Mouse (Mus musculus): ENCODE data around the gene Tmed6. TPM values are rescaled to one million over a fixed set of nuclear protein-coding genes. Genes with fewer than 3 reads are reported as not detected.
A peak's percentile ranks its signal among the peaks of the same experiment; 100 is the strongest.
"Not testable (repeated sequence)": the region's sequence is repeated elsewhere in the genome, so short reads cannot be mapped to it uniquely, and the experiment has no call there.

The Tmed6 gene
- total RNA-seq, 2 experiments from 2014 or later, result not detected

- peak; percentile 19 to 21 for DNase-seq
- intact Hi-C loops (cut with DNase I), result no loop called here
Observed at GRCm38 (mm10) chr8:107076239-107076888, 10.9 kb upstream of the Tmed6 start.

- intact Hi-C loops (cut with DNase I), result no loop called here
- DNase-seq, result no peak
Observed at GRCm38 (mm10) chr8:107074128-107074527, 8.7 kb upstream of the Tmed6 start.

GRCm38 (mm10) chr8:107073706-107074105 lies 8.3 kb upstream of the Tmed6 start:
- intact Hi-C loops (cut with DNase I), result no loop called here
- no peak for DNase-seq

- no peak for DNase-seq
- intact Hi-C loops (cut with DNase I), result no loop called here
Observed at GRCm38 (mm10) chr8:107062613-107063012, 2.8 kb downstream of the Tmed6 start.

- no peak for DNase-seq
- intact Hi-C loops (cut with DNase I), result no loop called here
Observed at GRCm38 (mm10) chr8:107056973-107057369, 8.5 kb downstream of the Tmed6 start.

DNA sequence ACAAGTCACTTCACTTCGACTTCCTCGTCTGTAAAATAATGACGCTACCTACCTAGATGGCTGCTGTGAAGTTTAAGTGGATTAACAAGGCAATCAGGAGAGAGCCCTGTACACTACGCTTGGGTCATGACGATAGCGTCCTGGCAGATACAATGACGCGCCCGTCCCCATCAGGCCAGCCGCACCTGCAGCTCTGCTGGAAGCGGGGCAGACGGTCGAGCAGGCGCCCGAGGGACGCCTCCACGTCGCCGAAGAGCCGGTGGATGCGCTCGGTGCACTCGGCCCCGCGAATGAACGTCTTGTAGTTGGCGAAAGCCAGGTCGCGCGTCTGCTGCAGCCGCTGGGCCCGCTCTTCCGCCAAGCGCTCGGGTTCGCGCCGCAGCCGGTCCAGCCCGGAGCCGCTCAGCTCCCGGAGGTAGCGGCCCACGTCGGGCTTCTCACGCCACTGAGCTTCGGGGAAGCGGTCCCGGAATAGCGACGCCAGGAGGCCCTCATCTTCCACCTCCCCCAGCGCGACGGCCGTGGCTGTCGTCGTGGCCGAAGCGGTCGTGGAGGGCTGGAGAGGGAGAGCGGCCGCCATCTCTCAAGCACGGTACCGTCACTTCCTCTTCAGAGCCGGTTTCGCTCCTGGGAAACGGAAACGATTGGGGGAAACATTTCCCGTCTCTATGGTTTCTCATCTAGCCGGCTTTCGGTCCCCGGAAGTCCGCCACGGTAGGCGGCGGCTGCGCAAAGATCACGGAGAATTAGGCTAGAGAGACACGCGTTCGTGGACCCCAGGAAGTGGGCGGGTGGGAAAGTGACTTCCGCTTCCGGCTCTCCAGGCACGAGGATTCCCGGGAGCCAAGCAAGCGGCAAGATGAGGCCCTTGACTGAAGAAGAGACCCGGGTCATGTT lies 9.1 kb downstream of the Tmed6 start, which contains the start of the genes Cog8 and Nip7:
TSS of gene Cog8 (minus strand) at position 614 of the 897 bp plus-strand sequence.
TSS of gene Nip7 (plus strand) at position 802 of the 897 bp plus-strand sequence.
- intact Hi-C loops (cut with DNase I), result no loop called here
- DNase-seq, result peak; percentile 94 to 96

DNA sequence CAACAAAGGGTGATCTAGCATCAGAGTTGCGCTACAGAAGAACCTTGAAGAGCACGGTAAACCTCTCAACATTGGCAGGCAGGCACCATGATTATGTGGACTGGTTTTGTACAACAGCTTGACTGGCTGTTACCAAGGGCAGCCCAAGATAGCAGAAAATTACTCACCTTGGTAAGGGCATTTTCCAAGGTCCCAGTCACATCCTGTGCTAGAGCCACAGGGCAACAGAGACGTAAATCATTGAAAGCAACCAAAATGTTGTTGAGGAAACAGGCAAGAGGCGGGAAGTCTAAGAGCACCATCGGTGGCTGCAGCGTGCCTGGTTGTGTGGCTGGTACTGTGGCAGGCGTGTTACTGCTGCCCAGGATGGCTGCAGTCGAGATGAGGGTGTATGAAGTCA lies 13.4 kb downstream of the Tmed6 start:
- DNase-seq, result no peak

DNA sequence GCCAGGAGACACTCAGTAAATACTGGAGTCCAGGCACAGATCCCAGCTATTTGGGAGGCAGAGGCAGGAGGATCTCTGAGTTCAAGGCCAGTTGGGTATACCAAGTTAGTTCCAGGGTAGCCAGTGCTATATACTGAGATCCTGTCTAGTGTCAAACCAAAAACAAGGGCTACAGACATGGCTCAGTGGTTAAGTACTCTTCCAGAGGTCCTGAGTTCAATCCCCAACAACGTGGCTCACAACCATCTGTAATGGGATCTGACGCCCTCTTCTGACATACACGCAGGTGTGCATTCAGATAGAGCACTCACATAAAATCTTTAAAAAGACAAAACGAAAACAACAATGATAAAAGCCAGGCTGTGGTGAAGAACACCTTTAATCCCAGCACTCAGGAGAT lies 16.0 kb downstream of the Tmed6 start:
- DNase-seq, result no peak
- intact Hi-C loops (cut with DNase I), result loop anchor here (2.0 kb wide), 1 partner anchor 19 kb away; the partner anchor contains the start of gene Vps4a

More for the DNA sequence above, 13.4 kb downstream of the Tmed6 start:
- intact Hi-C loops (cut with DNase I), result no loop called here

DNA sequence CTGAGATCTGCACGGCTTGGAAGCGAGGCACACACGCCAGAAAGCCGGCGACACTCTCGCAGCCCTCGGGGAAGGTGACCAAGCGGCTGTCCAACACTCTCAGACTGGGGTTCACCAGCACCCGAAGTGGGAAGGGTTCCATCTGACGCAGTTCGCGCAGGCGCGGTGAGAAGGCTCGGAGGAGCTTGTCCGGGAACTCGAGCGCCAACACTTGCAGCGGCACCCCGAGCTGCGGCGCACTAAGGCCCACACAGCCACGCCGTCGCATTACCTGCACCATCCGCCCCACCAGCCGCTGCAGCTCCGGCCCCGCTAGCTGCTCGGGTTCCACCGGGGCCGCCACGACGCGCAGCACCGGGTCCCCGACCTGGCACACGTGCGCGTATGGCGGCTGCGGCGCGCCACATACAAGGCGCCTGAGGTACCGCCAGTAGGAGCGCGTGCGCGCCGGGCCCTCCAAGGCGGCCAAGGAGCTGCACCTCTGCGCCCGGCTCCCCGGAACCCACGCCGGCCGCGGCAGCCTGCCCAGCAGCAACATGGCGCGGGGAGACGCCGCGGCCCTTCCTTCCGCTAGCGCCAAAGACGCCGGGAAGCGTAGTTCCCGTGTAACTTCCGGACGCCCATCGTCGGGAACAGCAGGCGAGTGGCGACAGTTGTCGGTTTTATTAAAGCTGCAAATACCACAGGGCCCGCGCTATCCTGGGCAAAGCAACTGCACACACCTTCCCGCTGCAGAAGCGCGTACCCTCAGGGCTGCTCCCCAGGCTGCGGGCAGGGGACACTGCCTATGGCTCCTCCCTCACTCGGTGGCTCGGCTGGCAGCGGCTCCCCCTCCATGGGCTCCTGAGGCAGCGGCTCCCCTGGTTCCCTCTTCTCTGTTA lies 17.1 kb downstream of the Tmed6 start, which contains the start of gene Pdf:
TSS of gene Pdf (minus strand) at position 554 of the 881 bp plus-strand sequence.
- intact Hi-C loops (cut with DNase I), result loop anchor here (2.0 kb wide), 1 partner anchor 18 kb away; the partner anchor contains the start of gene Vps4a
- peak; percentile 84 to 87 for DNase-seq

DNA sequence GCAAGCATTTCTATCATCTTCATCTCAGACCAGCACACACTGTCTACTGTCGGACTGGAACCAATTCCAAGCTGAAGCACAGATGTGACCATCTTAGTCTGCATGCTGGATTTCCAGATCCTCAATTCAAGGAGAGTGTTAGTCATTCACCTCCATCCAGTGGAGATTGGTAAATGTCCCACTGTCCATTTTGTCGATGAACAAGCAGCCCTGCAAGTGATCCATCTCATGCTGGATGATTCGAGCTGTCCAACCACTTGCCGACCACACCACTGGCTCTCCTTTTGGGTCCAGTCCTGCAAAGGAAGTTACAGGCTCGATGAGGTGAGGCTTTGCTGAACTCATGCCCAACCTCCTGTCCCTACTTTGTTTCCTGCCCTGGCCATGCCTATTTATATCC lies 18.5 kb downstream of the Tmed6 start:
- no peak for DNase-seq
- intact Hi-C loops (cut with DNase I), result no loop called here

GRCm38 (mm10) chr8:107045478-107045877 lies 20.0 kb downstream of the Tmed6 start:
- DNase-seq, result no peak
- intact Hi-C loops (cut with DNase I), result no loop called here

GRCm38 (mm10) chr8:107040632-107041031 lies 24.8 kb downstream of the Tmed6 start:
- no peak for DNase-seq
- intact Hi-C loops (cut with DNase I), result no loop called here

GRCm38 (mm10) chr8:107036626-107037025 lies 28.8 kb downstream of the Tmed6 start:
- intact Hi-C loops (cut with DNase I), result no loop called here
- DNase-seq, result no peak

- intact Hi-C loops (cut with DNase I), result no loop called here
- DNase-seq, result no peak
Observed at GRCm38 (mm10) chr8:107035641-107036040, 29.8 kb downstream of the Tmed6 start.

- intact Hi-C loops (cut with DNase I); DNase-seq: not testable (repeated sequence)
Observed at GRCm38 (mm10) chr8:107033609-107034008, 31.8 kb downstream of the Tmed6 start.

DNA sequence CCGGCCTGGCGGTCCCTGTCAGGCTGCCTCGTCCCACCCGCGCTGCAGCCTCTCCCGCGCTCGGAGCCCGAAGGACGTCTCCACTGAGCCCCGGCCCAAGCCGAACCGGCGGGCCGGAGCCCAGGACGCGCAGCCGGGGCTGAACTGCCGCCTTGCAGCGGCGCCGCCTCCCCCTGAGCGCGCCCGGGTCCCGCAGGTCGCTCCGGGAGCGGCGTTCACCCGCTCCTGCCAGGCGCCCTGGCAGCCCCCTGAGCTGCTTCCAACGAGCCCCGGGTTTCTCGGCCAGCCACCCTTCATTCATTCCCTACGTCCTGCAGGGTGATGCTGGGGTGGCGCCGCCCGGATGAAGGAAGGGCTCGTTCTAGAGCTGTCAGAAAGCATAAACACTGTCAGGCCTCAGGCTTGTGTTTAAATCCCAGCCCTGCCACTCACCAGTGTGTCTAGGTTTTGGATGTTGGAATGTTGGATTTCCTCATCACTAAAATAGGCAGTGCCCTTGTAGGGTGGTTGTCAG lies 33.8 kb downstream of the Tmed6 start:
- intact Hi-C loops (cut with DNase I), result loop anchor here (2.0 kb wide), 1 partner anchor 17 kb away; the partner anchor contains the start of gene Pdf

DNA sequence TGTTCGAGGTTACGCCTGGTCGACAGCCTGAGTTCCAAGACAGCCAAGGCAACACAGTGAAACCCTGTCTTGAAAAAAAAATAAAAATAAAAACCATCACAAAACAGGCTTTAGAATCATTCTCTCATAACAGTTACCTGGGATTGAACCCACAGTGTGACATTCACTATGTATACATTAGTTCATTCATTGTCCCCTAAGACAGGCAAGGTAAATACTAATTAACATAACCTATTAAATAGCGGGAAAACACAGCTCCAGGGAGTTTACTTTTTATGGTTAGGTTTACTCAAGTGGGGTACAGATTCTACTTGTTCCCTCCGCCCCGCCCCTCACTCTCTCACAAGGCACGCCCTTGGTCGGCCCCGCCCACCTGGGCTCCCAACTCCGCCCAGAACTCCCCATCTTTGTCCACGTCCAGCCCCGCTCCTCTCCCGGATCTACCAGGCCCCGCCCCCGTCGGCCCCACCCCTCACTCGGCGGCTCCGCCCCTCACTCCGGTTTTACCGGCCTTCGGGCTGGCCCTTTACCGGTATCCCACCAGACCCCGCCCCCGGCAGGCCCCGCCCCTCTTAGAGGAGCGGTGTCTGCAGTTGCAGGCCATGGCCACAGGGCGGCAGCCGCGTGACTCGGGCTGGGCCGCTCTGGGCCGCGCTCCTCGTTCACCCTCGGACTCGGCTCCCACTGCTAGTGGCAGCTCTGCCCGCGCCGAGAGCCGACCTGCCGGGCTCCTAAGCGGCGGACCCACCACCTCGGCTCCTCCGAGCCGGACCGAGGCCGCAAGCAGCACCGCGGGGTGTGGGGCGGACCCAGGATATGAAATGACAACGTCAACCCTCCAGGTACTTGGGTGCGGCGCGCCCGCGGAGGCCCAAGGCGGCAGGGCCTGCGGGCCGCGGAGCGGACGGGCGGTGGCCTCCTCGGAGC lies 34.5 kb downstream of the Tmed6 start, which contains the start of gene Vps4a:
TSS of gene Vps4a (plus strand) at position 573 of the 927 bp plus-strand sequence.
- intact Hi-C loops (cut with DNase I), result loop anchor here (2.0 kb wide), 1 partner anchor 18 kb away; the partner anchor contains the start of gene Pdf
- DNase-seq, result peak; percentile 98 to 99

More for the DNA sequence above, 33.8 kb downstream of the Tmed6 start:
- no peak for DNase-seq

DNA sequence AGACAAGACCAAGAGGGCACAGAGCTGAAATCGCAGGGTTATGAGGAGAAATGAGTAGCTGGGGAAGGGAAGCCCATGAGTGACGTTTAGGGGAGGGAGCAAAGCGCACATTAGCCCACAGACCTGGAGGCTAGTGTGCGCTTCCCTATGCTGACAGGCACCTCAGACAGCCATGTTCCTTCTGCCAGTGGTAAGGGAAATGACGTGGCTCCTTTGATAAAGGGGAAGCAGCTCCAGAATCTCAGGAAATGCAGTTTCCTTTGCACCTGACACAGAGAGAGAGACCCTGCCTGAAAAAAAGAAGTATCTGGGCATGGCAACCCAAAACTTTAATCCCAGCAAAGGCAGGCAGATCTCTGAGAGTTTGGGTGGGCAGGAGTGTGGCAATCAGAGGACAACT lies 35.4 kb downstream of the Tmed6 start:
- intact Hi-C loops (cut with DNase I), result loop anchor here (2.0 kb wide), 1 partner anchor 19 kb away; the partner anchor contains the start of gene Pdf
- no peak for DNase-seq

- DNase-seq, result no peak
- intact Hi-C loops (cut with DNase I), result no loop called here
Observed at GRCm38 (mm10) chr8:107029310-107029709, 36.1 kb downstream of the Tmed6 start.
